Mouse (Mus musculus): Measurements from ENCODE around the gene Shank2. TPM values are rescaled to one million over a fixed set of nuclear protein-coding genes. Genes with fewer than 3 reads are reported as not detected.
A peak's percentile ranks its signal among the peaks of the same experiment; 100 is the strongest.

Shank2 gene
- polyA plus RNA-seq, 1 experiment from 2014 or later, result 9.7 TPM

DNA sequence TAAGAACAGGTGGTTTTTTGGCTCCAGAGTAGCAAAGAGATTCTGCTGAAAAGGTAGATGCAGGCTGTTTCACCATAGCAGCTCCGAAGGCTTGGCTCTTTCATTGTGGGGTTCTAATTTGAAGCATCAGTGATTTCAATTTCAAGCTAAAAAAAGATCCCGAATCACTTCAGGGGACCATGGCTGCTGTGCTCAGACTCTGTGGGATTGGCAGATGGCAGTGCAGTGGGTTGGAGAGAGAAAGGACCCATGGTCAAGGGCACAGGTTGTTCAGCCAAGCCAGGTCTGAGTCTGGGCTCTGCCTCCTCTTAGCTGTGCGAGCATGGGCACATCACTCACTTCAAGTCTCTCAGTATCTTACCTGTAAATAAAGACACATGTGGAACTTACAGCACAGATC lies 291.9 kb downstream of the Shank2 start:
- H3K9ac ChIP-seq (replicated peaks; ENCODE audit: low read depth, low read length), result no peak overlapping the region
- WGBS, result 83% methylated on average over 3 of the region's 3 CpGs
- no peak for ATAC-seq

DNA sequence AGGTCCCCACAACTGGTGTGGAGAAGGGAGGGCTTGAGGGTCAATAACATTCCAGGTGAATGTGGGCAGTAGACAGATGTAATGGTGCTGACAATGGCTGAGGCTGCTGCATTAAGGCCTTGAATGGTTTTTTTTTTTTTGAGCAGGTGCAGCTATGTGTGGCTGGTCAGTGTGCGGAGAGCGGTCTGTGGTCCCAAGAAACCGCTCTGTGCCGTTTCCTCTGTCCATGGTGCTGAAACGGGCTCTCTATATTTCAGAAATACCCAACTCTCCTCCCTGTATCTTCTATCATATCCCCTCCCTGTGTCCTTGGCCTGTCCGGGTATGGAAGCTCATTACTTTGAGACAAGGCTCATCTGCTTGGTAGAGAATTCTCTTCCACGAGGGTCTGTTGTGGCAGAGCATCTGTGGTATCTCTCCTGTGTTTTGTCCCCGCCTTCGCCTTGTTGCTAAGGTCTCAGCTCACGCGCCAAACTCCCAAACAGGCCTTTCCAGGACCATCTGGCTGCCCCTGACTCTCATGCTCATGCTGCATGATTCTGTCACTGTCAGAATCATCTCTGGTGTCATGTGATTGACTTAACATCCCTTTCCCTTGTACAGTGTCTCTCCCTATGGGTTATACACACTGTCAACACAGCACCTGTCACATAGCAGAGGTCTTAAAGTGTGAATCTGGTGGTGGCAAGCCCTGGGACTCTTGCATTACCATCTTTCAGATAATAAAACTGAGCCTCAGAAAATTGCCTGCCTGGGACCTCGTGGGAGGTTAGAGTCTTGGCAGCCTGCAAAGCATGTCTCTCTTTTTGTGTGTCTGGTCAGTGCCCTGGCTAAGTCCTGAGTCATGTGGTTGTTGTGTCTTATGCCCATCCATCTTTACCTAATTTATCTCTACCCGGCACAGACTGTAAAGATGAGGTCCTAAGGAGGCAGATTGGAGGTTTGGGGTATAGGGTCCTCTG lies 292.8 kb downstream of the Shank2 start:
- Histone ChIP-seq H3K9me3 (ENCODE audit: control insufficient read depth, low read length) (no peaks in the 10 kb centered on the region), H3K36me3 (ENCODE audit: control insufficient read depth, insufficient read depth) (no peaks in the 10 kb centered on the region), H3K4me3 (replicated peaks; ENCODE audit: low read length) (no peak overlapping the region), H3K9ac (replicated peaks; ENCODE audit: low read depth, low read length) (no peak overlapping the region), H3K4me2 (ENCODE audit: low read length) (no peak overlapping the region), H3K4me1 (replicated peaks; ENCODE audit: control insufficient read depth, insufficient read depth, low read length) (peaks cover 19% of the 10 kb centered on the region), H3K27me3 (replicated peaks; ENCODE audit: control insufficient read depth, insufficient read depth, low read length) (no peaks in the 10 kb centered on the region), H3K27ac (ENCODE audit: low read length) (no peak overlapping the region)
- 38% methylated on average over 13 of the region's 13 CpGs for WGBS
- ATAC-seq, result no peak

More for the DNA sequence above, 291.9 kb downstream of the Shank2 start:
- no peak overlapping the region for H3K27ac ChIP-seq (ENCODE audit: low read length)
- peaks cover 20% of the 10 kb centered on the region for H3K4me1 ChIP-seq (replicated peaks; ENCODE audit: control insufficient read depth, insufficient read depth, low read length)
- H3K36me3 ChIP-seq (ENCODE audit: control insufficient read depth, insufficient read depth), result no peaks in the 10 kb centered on the region
- no peak overlapping the region for H3K4me3 ChIP-seq (replicated peaks; ENCODE audit: low read length)
- H3K4me2 ChIP-seq (ENCODE audit: low read length), result no peak overlapping the region
- H3K9me3 ChIP-seq (ENCODE audit: control insufficient read depth, low read length), result no peaks in the 10 kb centered on the region
- no peaks in the 10 kb centered on the region for H3K27me3 ChIP-seq (replicated peaks; ENCODE audit: control insufficient read depth, insufficient read depth, low read length)

DNA sequence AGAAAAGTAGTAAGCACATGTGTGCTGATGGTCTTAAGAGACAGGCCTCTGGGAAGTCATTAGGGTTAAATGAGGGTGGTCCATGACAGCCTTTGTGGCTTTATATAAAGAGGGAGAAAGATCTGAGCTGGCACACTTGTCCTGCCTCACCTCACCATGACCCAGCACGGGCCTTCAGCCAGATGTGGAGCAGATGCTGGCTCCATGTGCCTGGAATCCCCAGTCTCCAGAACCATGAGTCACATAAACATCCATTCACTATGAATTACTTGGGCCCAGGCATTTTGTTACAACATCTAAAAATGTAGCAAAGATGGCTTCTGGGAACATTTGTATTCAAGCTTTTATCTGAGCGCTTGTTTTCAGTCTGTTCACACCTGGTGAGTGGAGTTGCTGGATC lies 297.6 kb downstream of the Shank2 start:
- Histone ChIP-seq H3K4me3 (replicated peaks; ENCODE audit: low read length) (no peak overlapping the region), H3K9ac (replicated peaks; ENCODE audit: low read depth, low read length) (no peak overlapping the region), H3K27ac (ENCODE audit: low read length) (no peak overlapping the region), H3K9me3 (ENCODE audit: control insufficient read depth, low read length) (no peaks in the 10 kb centered on the region), H3K4me1 (replicated peaks; ENCODE audit: control insufficient read depth, insufficient read depth, low read length) (peaks cover 3% of the 10 kb centered on the region; the same call in 1 of the 2 replicates), H3K27me3 (replicated peaks; ENCODE audit: control insufficient read depth, insufficient read depth, low read length) (no peaks in the 10 kb centered on the region), H3K4me2 (ENCODE audit: low read length) (no peak overlapping the region), H3K36me3 (ENCODE audit: control insufficient read depth, insufficient read depth) (no peaks in the 10 kb centered on the region)
- 87% methylated on average over 2 of the region's 2 CpGs for WGBS
- no peak for ATAC-seq

DNA sequence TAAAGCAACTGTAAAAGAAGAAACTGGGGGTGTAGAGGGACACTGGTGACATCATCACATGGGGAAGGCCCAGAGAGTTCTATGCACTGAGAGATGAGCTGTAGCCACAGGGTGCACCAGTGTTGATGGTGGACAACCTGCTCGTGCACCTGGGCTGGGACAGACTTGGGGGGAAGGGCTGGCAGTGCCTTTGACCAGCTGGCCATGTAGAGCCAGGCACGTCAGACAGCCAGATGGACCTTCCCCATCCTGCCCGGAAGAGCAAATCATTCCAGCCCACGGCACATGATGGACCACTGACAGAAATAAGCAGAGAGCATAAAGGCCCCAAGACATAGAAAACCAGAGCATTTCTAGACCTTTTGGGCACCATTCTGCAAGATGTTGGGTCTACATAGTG lies 299.9 kb downstream of the Shank2 start:
- no peak overlapping the region for H3K4me3 ChIP-seq (replicated peaks; ENCODE audit: low read length)
- no peak overlapping the region for H3K4me2 ChIP-seq (ENCODE audit: low read length)
- H3K9ac ChIP-seq (replicated peaks; ENCODE audit: low read depth, low read length), result no peak overlapping the region
- ATAC-seq, result no peak
- no peaks in the 10 kb centered on the region for H3K4me1 ChIP-seq (replicated peaks; ENCODE audit: control insufficient read depth, insufficient read depth, low read length)
- H3K27me3 ChIP-seq (replicated peaks; ENCODE audit: control insufficient read depth, insufficient read depth, low read length), result no peaks in the 10 kb centered on the region
- H3K9me3 ChIP-seq (ENCODE audit: control insufficient read depth, low read length), result no peaks in the 10 kb centered on the region
- H3K36me3 ChIP-seq (ENCODE audit: control insufficient read depth, insufficient read depth), result no peaks in the 10 kb centered on the region
- WGBS, result 90% methylated on average over 4 of the region's 4 CpGs
- no peak overlapping the region for H3K27ac ChIP-seq (ENCODE audit: low read length)

DNA sequence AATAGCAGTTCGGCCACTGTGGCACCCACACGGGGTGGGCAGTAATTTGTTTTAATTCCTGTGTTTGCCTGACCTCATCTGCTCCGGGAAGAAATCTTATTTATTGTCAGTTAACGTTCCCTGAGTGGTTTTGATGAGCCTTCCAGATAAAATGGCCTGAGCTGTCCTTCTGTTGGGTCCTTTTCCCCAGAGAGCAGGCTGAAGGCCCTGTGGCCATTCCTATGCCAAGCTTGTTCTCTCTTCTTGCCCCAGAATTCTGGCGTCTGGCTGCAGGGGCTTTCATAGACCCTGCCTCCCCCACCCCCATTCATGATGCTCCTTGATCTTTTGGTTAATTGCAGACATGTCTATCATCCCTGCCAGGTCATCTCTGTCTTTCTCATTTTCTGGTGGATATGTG lies 300.8 kb downstream of the Shank2 start:
- Histone ChIP-seq H3K4me2 (ENCODE audit: low read length) (no peak overlapping the region), H3K36me3 (ENCODE audit: control insufficient read depth, insufficient read depth) (no peaks in the 10 kb centered on the region), H3K27me3 (replicated peaks; ENCODE audit: control insufficient read depth, insufficient read depth, low read length) (no peaks in the 10 kb centered on the region), H3K4me3 (replicated peaks; ENCODE audit: low read length) (no peak overlapping the region), H3K4me1 (replicated peaks; ENCODE audit: control insufficient read depth, insufficient read depth, low read length) (no peaks in the 10 kb centered on the region), H3K27ac (ENCODE audit: low read length) (no peak overlapping the region), H3K9me3 (ENCODE audit: control insufficient read depth, low read length) (no peaks in the 10 kb centered on the region), H3K9ac (replicated peaks; ENCODE audit: low read depth, low read length) (no peak overlapping the region)
- WGBS, result 75% methylated on average over 5 of the region's 5 CpGs
- ATAC-seq, result no peak

DNA sequence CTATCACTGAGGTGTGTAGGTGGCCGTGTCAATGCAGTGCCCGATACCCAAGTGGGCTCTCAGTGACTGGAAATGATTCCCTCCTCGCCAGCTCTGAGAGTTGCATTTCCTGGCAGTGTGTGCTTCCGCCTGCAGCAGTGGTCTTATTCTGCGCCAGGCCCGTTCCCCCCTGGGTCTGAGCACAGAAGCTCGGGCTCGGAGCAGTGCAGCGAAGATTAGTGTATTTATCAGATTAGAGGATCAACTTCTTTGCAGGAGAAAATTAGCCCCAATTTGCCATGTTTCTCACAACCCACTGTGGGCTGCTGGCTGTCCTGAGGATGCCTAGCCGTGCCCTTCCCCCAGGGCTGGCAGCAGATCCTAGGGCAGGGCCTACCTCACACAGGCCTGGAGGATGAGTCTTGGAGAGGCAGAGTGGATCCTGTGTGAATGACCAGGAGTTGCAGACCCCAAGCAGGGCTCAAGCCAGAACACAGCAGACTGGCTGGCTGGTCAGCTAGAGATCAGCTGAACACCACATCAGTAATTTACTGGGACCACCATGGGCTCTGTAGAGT lies 306.2 kb downstream of the Shank2 start:
- Histone ChIP-seq H3K27me3 (replicated peaks; ENCODE audit: control insufficient read depth, insufficient read depth, low read length) (no peaks in the 10 kb centered on the region), H3K4me3 (replicated peaks; ENCODE audit: low read length) (no peak overlapping the region), H3K36me3 (ENCODE audit: control insufficient read depth, insufficient read depth) (no peaks in the 10 kb centered on the region), H3K4me1 (replicated peaks; ENCODE audit: control insufficient read depth, insufficient read depth, low read length) (no peaks in the 10 kb centered on the region), H3K4me2 (ENCODE audit: low read length) (no peak overlapping the region), H3K9ac (replicated peaks; ENCODE audit: low read depth, low read length) (no peak overlapping the region), H3K27ac (ENCODE audit: low read length) (no peak overlapping the region), H3K9me3 (ENCODE audit: control insufficient read depth, low read length) (no peaks in the 10 kb centered on the region)
- ATAC-seq, result no peak
- WGBS, result 71% methylated on average over 10 of the region's 10 CpGs

DNA sequence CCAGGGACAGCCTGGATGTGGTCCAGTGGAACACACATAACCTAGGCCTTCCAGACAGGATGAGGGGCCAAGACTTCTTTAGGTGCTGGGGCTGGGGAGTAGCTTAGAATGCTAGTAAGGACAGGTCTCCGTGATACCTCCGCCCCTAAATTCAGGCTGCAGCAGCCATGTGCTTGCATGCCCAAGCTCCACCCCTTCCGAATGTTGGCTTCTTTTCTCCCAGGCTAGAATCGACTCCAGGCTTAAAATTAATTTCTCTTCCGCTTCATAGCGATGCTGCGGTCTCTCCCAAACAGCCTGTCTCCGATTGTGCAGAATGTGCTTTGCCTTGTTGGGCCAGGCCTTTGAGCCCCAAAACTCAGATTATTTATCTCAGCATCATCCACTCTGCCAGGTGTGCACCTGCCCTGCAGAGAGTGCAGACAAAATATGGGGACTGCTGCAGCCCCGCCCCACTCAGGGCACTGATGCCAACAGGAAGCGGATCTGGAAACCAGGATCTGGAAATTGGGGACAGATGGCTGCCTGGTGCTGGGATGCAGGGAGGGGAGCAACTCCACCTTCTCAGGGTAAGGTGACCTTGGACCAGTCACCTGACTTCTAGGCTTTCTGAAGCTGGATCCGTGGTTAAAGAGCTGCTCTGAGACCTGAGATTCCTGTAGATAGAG lies 312.8 kb downstream of the Shank2 start:
- WGBS, result 87% methylated on average over 11 of the region's 11 CpGs
- no peak overlapping the region for H3K4me2 ChIP-seq (ENCODE audit: low read length)
- no peaks in the 10 kb centered on the region for H3K36me3 ChIP-seq (ENCODE audit: control insufficient read depth, insufficient read depth)
- H3K9ac ChIP-seq (replicated peaks; ENCODE audit: low read depth, low read length), result no peak overlapping the region; the same call in 1 of the 2 replicates
- ATAC-seq, result no peak
- H3K27me3 ChIP-seq (replicated peaks; ENCODE audit: control insufficient read depth, insufficient read depth, low read length), result no peaks in the 10 kb centered on the region
- peaks cover 9% of the 10 kb centered on the region for H3K4me1 ChIP-seq (replicated peaks; ENCODE audit: control insufficient read depth, insufficient read depth, low read length)
- no peaks in the 10 kb centered on the region for H3K9me3 ChIP-seq (ENCODE audit: control insufficient read depth, low read length)
- no peak overlapping the region for H3K27ac ChIP-seq (ENCODE audit: low read length)
- H3K4me3 ChIP-seq (replicated peaks; ENCODE audit: low read length), result no peak overlapping the region

DNA sequence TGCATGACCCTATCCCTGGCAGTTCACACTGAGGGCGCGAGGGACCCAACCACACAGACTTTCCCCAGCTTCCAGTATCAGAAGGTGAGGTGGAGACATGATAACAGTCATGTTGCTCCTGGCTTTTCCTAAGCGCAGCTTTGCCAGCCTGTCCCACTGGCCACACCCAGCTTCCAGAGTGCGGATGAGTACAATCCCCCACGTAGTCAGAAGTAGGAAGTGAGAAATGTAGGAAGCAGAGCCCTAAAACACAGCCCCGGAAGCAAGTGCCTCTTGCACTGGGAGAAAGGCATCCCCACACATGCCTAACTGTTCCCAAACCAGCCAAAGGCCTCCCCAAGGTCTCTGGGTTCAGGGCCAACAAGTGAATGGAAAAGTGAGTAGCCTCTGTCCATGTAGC lies 314.5 kb downstream of the Shank2 start:
- Histone ChIP-seq H3K4me1 (replicated peaks; ENCODE audit: control insufficient read depth, insufficient read depth, low read length) (peaks cover 9% of the 10 kb centered on the region), H3K36me3 (ENCODE audit: control insufficient read depth, insufficient read depth) (no peaks in the 10 kb centered on the region), H3K4me2 (ENCODE audit: low read length) (no peak overlapping the region), H3K4me3 (replicated peaks; ENCODE audit: low read length) (no peak overlapping the region), H3K27me3 (replicated peaks; ENCODE audit: control insufficient read depth, insufficient read depth, low read length) (no peaks in the 10 kb centered on the region), H3K9ac (replicated peaks; ENCODE audit: low read depth, low read length) (no peak overlapping the region), H3K9me3 (ENCODE audit: control insufficient read depth, low read length) (no peaks in the 10 kb centered on the region), H3K27ac (ENCODE audit: low read length) (no peak overlapping the region)
- ATAC-seq, result no peak
- 87% methylated on average over 6 of the region's 6 CpGs for WGBS

DNA sequence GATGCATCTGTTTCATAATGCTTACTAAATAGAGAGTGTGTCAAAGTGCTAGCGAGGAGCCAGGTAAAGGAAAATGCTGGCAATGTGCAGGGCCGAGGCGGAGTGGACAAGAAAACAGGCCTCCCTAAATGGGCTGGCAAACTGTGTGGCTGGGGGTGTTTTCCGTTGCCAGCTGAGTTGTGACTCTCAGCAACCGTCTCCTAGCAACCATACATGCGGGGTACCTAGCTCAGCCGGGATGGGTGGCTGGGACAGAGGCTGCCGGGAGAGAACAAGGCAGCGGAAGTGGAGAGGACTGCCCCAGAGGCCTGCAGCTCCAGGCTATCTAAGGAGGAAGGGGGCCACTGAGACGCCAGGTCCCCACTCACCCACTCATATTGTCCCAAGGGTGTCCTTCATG lies 315.1 kb downstream of the Shank2 start:
- H3K27me3 ChIP-seq (replicated peaks; ENCODE audit: control insufficient read depth, insufficient read depth, low read length), result no peaks in the 10 kb centered on the region
- H3K4me2 ChIP-seq (ENCODE audit: low read length), result no peak overlapping the region
- H3K9ac ChIP-seq (replicated peaks; ENCODE audit: low read depth, low read length), result no peak overlapping the region
- H3K9me3 ChIP-seq (ENCODE audit: control insufficient read depth, low read length), result no peaks in the 10 kb centered on the region
- H3K4me1 ChIP-seq (replicated peaks; ENCODE audit: control insufficient read depth, insufficient read depth, low read length), result peaks cover 9% of the 10 kb centered on the region
- H3K4me3 ChIP-seq (replicated peaks; ENCODE audit: low read length), result no peak overlapping the region
- no peaks in the 10 kb centered on the region for H3K36me3 ChIP-seq (ENCODE audit: control insufficient read depth, insufficient read depth)
- WGBS, result 11% methylated on average over 10 of the region's 10 CpGs
- ATAC-seq, result peak; percentile 80
- no peak overlapping the region for H3K27ac ChIP-seq (ENCODE audit: low read length)
